In the genomic region with DNA sequence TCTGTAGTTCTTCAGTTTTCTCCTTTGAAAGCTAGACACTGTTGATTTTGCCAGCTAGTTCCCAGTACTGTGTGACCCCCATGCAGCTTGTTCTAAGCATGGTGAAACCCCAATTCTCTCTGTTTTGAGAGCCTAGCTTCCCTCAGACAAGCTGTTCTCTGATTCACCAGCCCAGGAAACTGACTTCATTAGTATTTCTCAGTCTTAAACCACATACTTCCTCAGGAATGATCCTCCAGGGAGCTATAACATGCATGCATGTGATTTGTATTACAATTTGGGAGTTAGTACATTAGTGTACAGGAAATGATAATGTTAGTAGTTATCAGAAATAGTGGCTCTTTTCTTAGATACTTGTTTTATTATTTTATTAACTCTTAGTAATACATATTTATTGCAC, we compare ENCODE assay signal across 39 mouse cellular contexts. TPM values are rescaled to one million over a fixed set of nuclear protein-coding genes. Genes with fewer than 3 reads are reported as not detected.
DNase-seq lines count a peak whose midpoint lies in the region; ATAC-seq and TF ChIP-seq lines count a peak whose summit lies in the region.
"Had no signal": no experiment of that assay in that cellular context is flagged by ENCODE, and none has a peak within 500 bp of the region (broad histone marks: within the 10 kb centered on the region; RNA-seq: fewer than 3 reads in every experiment).

No protein-coding gene starts in this region.

- H3K9ac ChIP-seq in heart, postnatal 0 days (replicated peaks; ENCODE audit: low read depth, low read length), result no peak overlapping the region
- no peak overlapping the region for H3K9ac ChIP-seq in heart, embryonic 12.5 days
- H3K9ac ChIP-seq: embryonic facial prominence, embryonic 13.5 days; forebrain, embryonic 13.5 days; hindbrain, embryonic 12.5 days; intestine, embryonic 15.5 days; liver, embryonic 12.5 days; liver, postnatal 0 days; stomach, embryonic 15.5 days had no signal

- TF ChIP-seq CTCF in heart, postnatal 0 days (IDR thresholded peaks at IDR 0.05; ENCODE audit: low read depth), result no peak

- peak overlapping the region; percentile 96 for H3K27ac ChIP-seq in heart, postnatal 0 days (ENCODE audit: low read depth)
- no peak overlapping the region for H3K27ac ChIP-seq in heart, embryonic 12.5 days (ENCODE audit: poor library complexity, severe bottlenecking)
- H3K27ac ChIP-seq: embryonic facial prominence, embryonic 13.5 days; forebrain, embryonic 13.5 days; gastrocnemius, adult 2 months; hindbrain, embryonic 12.5 days; hindbrain, postnatal 0 days; intestine, embryonic 15.5 days; liver, embryonic 12.5 days; stomach, embryonic 15.5 days had no signal

- no peak for TF ChIP-seq EP300 in heart, postnatal 0 days (IDR thresholded peaks at IDR 0.05; ENCODE audit: low read depth)

- DNase-seq in frontal cortex, adult 2 months (ENCODE audit: extremely low spot score in 1 of 2, low spot score in 1 of 2), result no peak
- DNase-seq in heart, postnatal 0 days (ENCODE audit: low spot score), result no peak
- peak; percentile 24 for DNase-seq in brain, adult 2 months (ENCODE audit: low read depth, low spot score)
- no peak for DNase-seq in spleen, postnatal 10 days (ENCODE audit: low spot score in 2 of 2)
- DNase-seq in adrenal gland, postnatal 25 days, result no peak
- no peak for DNase-seq in natural killer cell, adult 2 months (ENCODE audit: low spot score in 2 of 2)
- DNase-seq: adrenal gland, postnatal 10 days; cerebellum, adult 18-20 months; cerebellum, postnatal 10 days; gastrocnemius, adult 2 months; gastrocnemius, postnatal 36 days; heart, adult 18-20 months; kidney, adult 2 months; kidney, postnatal 4 days; layer of hippocampus, postnatal 36 days; left cerebral cortex, postnatal 4 days; liver, postnatal 0 days; lung, postnatal 36 days; retina, postnatal 1 day; right cerebral cortex, postnatal 14 days; thymus, postnatal 14 days had no signal

- H3K36me3 ChIP-seq in heart, postnatal 0 days (replicated peaks; ENCODE audit: control insufficient read depth, insufficient read depth, low read length), result no peaks in the 10 kb centered on the region
- H3K36me3 ChIP-seq in heart, embryonic 12.5 days, result no peaks in the 10 kb centered on the region
- H3K36me3 ChIP-seq: embryonic facial prominence, embryonic 13.5 days; hindbrain, embryonic 12.5 days; intestine, embryonic 15.5 days; liver, embryonic 12.5 days; stomach, embryonic 15.5 days had no signal

- H3K4me3 ChIP-seq in heart, postnatal 0 days (ENCODE audit: low read depth, low read length), result no peak overlapping the region
- H3K4me3 ChIP-seq in heart, embryonic 12.5 days, result no peak overlapping the region
- H3K4me3 ChIP-seq: embryonic facial prominence, embryonic 13.5 days; erythroblast, embryonic 14.5 days; forebrain, embryonic 13.5 days; gastrocnemius, adult 2 months; hindbrain, embryonic 12.5 days; intestine, embryonic 15.5 days; liver, embryonic 12.5 days; stomach, embryonic 15.5 days had no signal

- no peaks in the 10 kb centered on the region for H3K9me3 ChIP-seq in heart, postnatal 0 days (replicated peaks; ENCODE audit: control insufficient read depth, low read length)
- no peaks in the 10 kb centered on the region for H3K9me3 ChIP-seq in heart, embryonic 12.5 days (replicated peaks)
- H3K9me3 ChIP-seq: embryonic facial prominence, embryonic 13.5 days; forebrain, embryonic 13.5 days; hindbrain, embryonic 12.5 days; intestine, embryonic 15.5 days; liver, embryonic 12.5 days; stomach, embryonic 15.5 days had no signal

- H3K4me1 ChIP-seq in heart, postnatal 0 days (ENCODE audit: control insufficient read depth, insufficient read depth), result no peaks in the 10 kb centered on the region; the same call in 1 of the 2 replicates
- H3K4me1 ChIP-seq in heart, embryonic 12.5 days (replicated peaks), result peaks cover 5% of the 10 kb centered on the region; the same call in 1 of the 2 replicates
- H3K4me1 ChIP-seq: embryonic facial prominence, embryonic 13.5 days; forebrain, embryonic 13.5 days; hindbrain, embryonic 12.5 days; intestine, embryonic 15.5 days; liver, embryonic 12.5 days; stomach, embryonic 15.5 days had no signal

- H3K4me2 ChIP-seq in heart, postnatal 0 days (ENCODE audit: low read depth, low read length), result no peak overlapping the region
- no peak overlapping the region for H3K4me2 ChIP-seq in heart, embryonic 12.5 days
- H3K4me2 ChIP-seq: embryonic facial prominence, embryonic 13.5 days; forebrain, embryonic 13.5 days; hindbrain, embryonic 12.5 days; intestine, embryonic 15.5 days; liver, embryonic 12.5 days; midbrain, embryonic 11.5 days; stomach, embryonic 15.5 days had no signal

- no peaks in the 10 kb centered on the region for H3K27me3 ChIP-seq in heart, postnatal 0 days (ENCODE audit: control insufficient read depth, insufficient read depth, low read length)
- H3K27me3 ChIP-seq in heart, embryonic 12.5 days (replicated peaks), result no peaks in the 10 kb centered on the region
- H3K27me3 ChIP-seq: embryonic facial prominence, embryonic 13.5 days; forebrain, embryonic 13.5 days; hindbrain, embryonic 12.5 days; intestine, embryonic 15.5 days; liver, embryonic 12.5 days; stomach, embryonic 15.5 days had no signal

- peak; percentile 35 for ATAC-seq in frontal cortex, adult (ENCODE audit: low TSS enrichment)
- ATAC-seq in heart, postnatal 0 days (ENCODE audit: insufficient read depth, low read depth), result no peak
- no peak for ATAC-seq in heart, embryonic 12.5 days (ENCODE audit: insufficient number of reproducible peaks, low FRiP score)
- ATAC-seq: forebrain, embryonic 13.5 days; hindbrain, postnatal 0 days; intestine, embryonic 15.5 days; liver, embryonic 12.5 days; liver, postnatal 0 days; Patski had no signal

RNA-seq across cellular contexts. Expression of a gene that starts 1.4 kb away (rescaled TPM):
- polyA plus RNA-seq in frontal cortex, adult 2 months (2012; rRNA removed), result 0.19 and 0.32 TPM in 2 replicates
- 101 and 108 TPM in 2 replicates for total RNA-seq in heart, postnatal 0 days (2014; rRNA removed; ENCODE audit: low replicate concordance)
- polyA plus RNA-seq in heart, postnatal 0 days (2015; fragmentation: Nextera tagmentation; extraction: Ambion mirVana), result 92.9 and 99.9 TPM in 2 replicates
- 43.5 and 48.3 TPM in 2 replicates for polyA plus RNA-seq in heart, embryonic 12.5 days (2016; fragmentation: Nextera tagmentation; extraction: Ambion mirVana)
- total RNA-seq in adrenal gland, postnatal 25 days (2021), result not detected in 2 replicates
- total RNA-seq: common myeloid progenitor, adult 5-6 weeks; ES-E14; gastrocnemius, adult 2 months; gastrocnemius, postnatal 36 days; hindbrain, postnatal 0 days; left cerebral cortex, postnatal 4 days; megakaryocyte, adult 5-6 weeks; midbrain, postnatal 0 days had no signal
- polyA plus RNA-seq: erythroblast, embryonic 14.5 days; forebrain, embryonic 13.5 days; intestine, embryonic 15.5 days; kidney, embryonic 16.5 days; liver, embryonic 12.5 days; liver, postnatal 0 days; midbrain, postnatal 0 days; Patski; stomach, embryonic 15.5 days had no signal

RNA-seq across cellular contexts. Expression of a gene that starts 36.6 kb away (rescaled TPM):
- 21.2 and 24.1 TPM in 2 replicates for polyA plus RNA-seq in frontal cortex, adult 2 months (2012; rRNA removed)
- total RNA-seq in heart, postnatal 0 days (2014; rRNA removed; ENCODE audit: low replicate concordance), result 15.0 and 51.5 TPM in 2 replicates
- polyA plus RNA-seq in heart, postnatal 0 days (2015; fragmentation: Nextera tagmentation; extraction: Ambion mirVana), result 8.9 and 11.6 TPM in 2 replicates
- polyA plus RNA-seq in heart, embryonic 12.5 days (2016; fragmentation: Nextera tagmentation; extraction: Ambion mirVana), result 14.7 and 16.2 TPM in 2 replicates
- 31.7 and 33.7 TPM in 2 replicates for total RNA-seq in adrenal gland, postnatal 25 days (2021)
- polyA plus RNA-seq: erythroblast, embryonic 14.5 days had no signal

RNA-seq across cellular contexts. Expression of a gene that starts 36.6 kb away (rescaled TPM):
- polyA plus RNA-seq in frontal cortex, adult 2 months (2012; rRNA removed), result 0.29 and 0.48 TPM in 2 replicates
- total RNA-seq in heart, postnatal 0 days (2014; rRNA removed; ENCODE audit: low replicate concordance), result not detected in 2 replicates
- 0.66 and 1.2 TPM in 2 replicates for polyA plus RNA-seq in heart, postnatal 0 days (2015; fragmentation: Nextera tagmentation; extraction: Ambion mirVana)
- 0.72 and 0.95 TPM in 2 replicates for polyA plus RNA-seq in heart, embryonic 12.5 days (2016; fragmentation: Nextera tagmentation; extraction: Ambion mirVana)
- total RNA-seq in adrenal gland, postnatal 25 days (2021), result 1.2 and 2.5 TPM in 2 replicates
- polyA plus RNA-seq: erythroblast, embryonic 14.5 days; small intestine, adult 2 months had no signal

Comparison
In these comparisons a context has a peak if more than half of its experiments do, and no peak if none do; other contexts are left out.
1. RNA of a gene that starts 1.4 kb away (polyA plus RNA-seq): 92.9 to 99.9 TPM in heart, postnatal 0 days and 43.5 to 48.3 TPM in heart, embryonic 12.5 days; 0.19 to 0.32 TPM in frontal cortex, adult 2 months; every median in the first group is over 10 times any median in the second.